Mouse (Mus musculus) thymus, adult 2 months (tissue): ENCODE measurements at regions not wholly inside any gene's neighbourhood (a gene's known extent, or its start where the extent isn't known, plus 50 kb on each side); places are given as distances from the start of the nearest gene placed in this dataset.

Experiments used
- CTCF ChIP-seq: fragments of 200-500 bp; IDR thresholded peaks from 2 replicates; pipeline ENCODE4 v1.5.1; 2012; ENCODE audit warnings: mild to moderate bottlenecking, control low read depth, low read length, moderate library complexity, borderline replicate concordance; ENCODE audit not compliant: control insufficient read depth, poor library complexity, insufficient read depth; ENCODE audit errors: extremely low read depth
- POLR2A ChIP-seq: fragments of 200-500 bp; IDR thresholded peaks from 2 replicates; pipeline ENCODE4 v1.6.1; 2012; ENCODE audit warnings: mild to moderate bottlenecking, low read length, control low read depth, moderate library complexity; ENCODE audit not compliant: control insufficient read depth, poor library complexity, insufficient read depth; ENCODE audit errors: extremely low read depth

- TF ChIP-seq POLR2A, result no peak
- no peak for TF ChIP-seq CTCF
Observed at GRCm38 (mm10) chr19:45311831-45312537, 51.5 kb upstream of the Btrc start.
